Mouse (Mus musculus) c-Kit-positive CD71-positive TER-119-negative erythroid progenitor cells, embryonic 14.5 days (primary cell): Measurements from ENCODE around the gene Hspa1a.
A peak's percentile ranks its signal among the peaks of the same experiment; 100 is the strongest.
"Not testable (repeated sequence)": the region's sequence is repeated elsewhere in the genome, so short reads cannot be mapped to it uniquely, and the experiment has no call there.

Experiments used
- DNase-seq: peaks from one replicate; pipeline ENCODE4 v3.0.0-alpha.2; 2013; ENCODE audit warnings: low read depth

Gene Hspa1a

GRCm38 (mm10) chr17:34972069-34972749, at the start of gene Hspa1a, which contains the start of gene Hspa1l:
Gene Hspa1a, minus strand, starts transcription at chr17:34972156.
Gene Hspa1l, plus strand, starts transcription at chr17:34972703.
- not testable (repeated sequence) for DNase-seq

GRCm38 (mm10) chr17:35021163-35021808, 49.3 kb upstream of the Hspa1a start:
- peak; percentile 81 for DNase-seq

- DNase-seq, result no peak
Measured at GRCm38 (mm10) chr17:35020551-35020950, 48.6 kb upstream of the Hspa1a start.

- no peak for DNase-seq
Measured at GRCm38 (mm10) chr17:35019894-35020293, 47.9 kb upstream of the Hspa1a start.

GRCm38 (mm10) chr17:35018171-35018570, 46.2 kb upstream of the Hspa1a start:
- DNase-seq, result no peak

GRCm38 (mm10) chr17:35017706-35018030, 45.7 kb upstream of the Hspa1a start:
- DNase-seq, result no peak

GRCm38 (mm10) chr17:35016791-35017705, 45.1 kb upstream of the Hspa1a start:
- DNase-seq, result no peak

GRCm38 (mm10) chr17:35016376-35016775, 44.4 kb upstream of the Hspa1a start, which contains the start of gene Vwa7:
Gene Vwa7, plus strand, starts transcription at chr17:35016579.
- DNase-seq, result no peak

- no peak for DNase-seq
Measured at GRCm38 (mm10) chr17:35015296-35015695, 43.3 kb upstream of the Hspa1a start.

- no peak for DNase-seq
Measured at GRCm38 (mm10) chr17:35013221-35013620, 41.3 kb upstream of the Hspa1a start.

- DNase-seq, result no peak
Measured at GRCm38 (mm10) chr17:35012430-35012829, 40.5 kb upstream of the Hspa1a start.

- no peak for DNase-seq
Measured at GRCm38 (mm10) chr17:35011440-35011839, 39.5 kb upstream of the Hspa1a start.

- no peak for DNase-seq
Measured at GRCm38 (mm10) chr17:35009586-35009985, 37.6 kb upstream of the Hspa1a start.

GRCm38 (mm10) chr17:35007387-35007991, 35.5 kb upstream of the Hspa1a start:
- DNase-seq, result no peak

- DNase-seq, result not testable (repeated sequence)
Measured at GRCm38 (mm10) chr17:35005902-35006301, 33.9 kb upstream of the Hspa1a start.

- no peak for DNase-seq
Measured at GRCm38 (mm10) chr17:35005158-35005557, 33.2 kb upstream of the Hspa1a start.

GRCm38 (mm10) chr17:35004075-35004717, 32.2 kb upstream of the Hspa1a start:
- DNase-seq, result no peak

- DNase-seq, result no peak
Measured at GRCm38 (mm10) chr17:35003022-35003838, 31.3 kb upstream of the Hspa1a start.

GRCm38 (mm10) chr17:35002153-35002865, 30.4 kb upstream of the Hspa1a start:
- peak; percentile 55 for DNase-seq
